Mouse (Mus musculus): Measurements from ENCODE around the gene Il31.

The Il31 gene

GRCm38 (mm10) chr5:123470784-123471400, 18.4 kb downstream of the Il31 start:
- no peak for DNase-seq (ENCODE audit: low spot score)

GRCm38 (mm10) chr5:123464638-123465037, 24.7 kb downstream of the Il31 start:
- no peak for DNase-seq (ENCODE audit: low spot score)

GRCm38 (mm10) chr5:123461420-123461819, 27.9 kb downstream of the Il31 start:
- DNase-seq (ENCODE audit: low spot score), result no peak

GRCm38 (mm10) chr5:123451886-123452285, 37.4 kb downstream of the Il31 start:
- DNase-seq (ENCODE audit: low spot score), result no peak

- no peak for DNase-seq (ENCODE audit: low spot score)
Observed at GRCm38 (mm10) chr5:123444849-123445334, 44.4 kb downstream of the Il31 start.

- DNase-seq (ENCODE audit: low spot score), result no peak
Observed at GRCm38 (mm10) chr5:123444069-123444468, 45.2 kb downstream of the Il31 start.

- no peak for DNase-seq (ENCODE audit: low spot score)
Observed at GRCm38 (mm10) chr5:123442283-123442682, 47.0 kb downstream of the Il31 start.

GRCm38 (mm10) chr5:123440664-123441063, 48.6 kb downstream of the Il31 start:
- DNase-seq (ENCODE audit: low spot score), result no peak

- DNase-seq (ENCODE audit: low spot score), result no peak
Observed at GRCm38 (mm10) chr5:123439941-123440340, 49.3 kb downstream of the Il31 start.

GRCm38 (mm10) chr5:123439312-123439711, 50.0 kb downstream of the Il31 start:
- no peak for DNase-seq (ENCODE audit: low spot score)

- no peak for DNase-seq (ENCODE audit: low spot score)
Observed at GRCm38 (mm10) chr5:123438381-123438780, 50.9 kb downstream of the Il31 start.

- DNase-seq (ENCODE audit: low spot score), result no peak
Observed at GRCm38 (mm10) chr5:123436780-123437175, 52.5 kb downstream of the Il31 start.

GRCm38 (mm10) chr5:123436071-123436779, 53.1 kb downstream of the Il31 start:
- no peak for DNase-seq (ENCODE audit: low spot score)

GRCm38 (mm10) chr5:123432305-123432874, 56.9 kb downstream of the Il31 start:
- no peak for DNase-seq (ENCODE audit: low spot score)

- no peak for DNase-seq (ENCODE audit: low spot score)
Observed at GRCm38 (mm10) chr5:123431524-123432304, 57.6 kb downstream of the Il31 start.
